Mouse (Mus musculus): Measurements from ENCODE around the gene Traf3ip3. TPM values are rescaled to one million over a fixed set of nuclear protein-coding genes. Genes with fewer than 3 reads are reported as not detected.

Gene Traf3ip3
- total RNA-seq, 2 experiments from 2014 or later = 1.4 to 1.9 TPM

DNA sequence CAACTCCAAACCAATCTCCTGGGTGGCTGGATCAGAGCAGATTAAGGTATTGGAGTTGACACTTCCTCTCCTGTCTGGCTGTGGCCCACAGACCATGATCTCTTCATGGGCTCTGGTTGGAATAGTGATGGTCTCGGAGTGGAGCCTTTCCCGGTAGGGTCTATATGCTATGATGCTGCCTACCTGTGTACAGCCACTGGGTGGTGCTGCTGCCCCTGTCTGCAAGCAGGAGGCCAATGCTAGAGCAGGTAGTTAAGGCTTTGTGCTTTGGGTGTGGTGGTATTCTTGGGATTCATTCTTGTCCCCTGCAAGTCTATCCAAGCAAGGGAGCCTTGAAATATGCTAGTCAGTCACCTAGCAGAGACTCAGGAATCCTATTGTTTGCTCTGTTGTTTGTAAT, 6.7 kb upstream of the Traf3ip3 start:
- DNase-seq (ENCODE audit: low spot score in 2 of 2) = peak in 1 of 2 experiments; percentile 69

- DNase-seq (ENCODE audit: low spot score in 2 of 2) = no peak
Observed at GRCm38 (mm10) chr1:193207503-193207902, 6.0 kb upstream of the Traf3ip3 start, which contains the start of gene Lamb3. Lamb3 (plus strand) TSS chr1:193207699.

- DNase-seq (ENCODE audit: low spot score in 2 of 2) = no peak
Observed at GRCm38 (mm10) chr1:193205431-193205830, 3.9 kb upstream of the Traf3ip3 start.

- no peak for DNase-seq (ENCODE audit: low spot score in 2 of 2)
Observed at GRCm38 (mm10) chr1:193203821-193204220, 2.3 kb upstream of the Traf3ip3 start.

DNA sequence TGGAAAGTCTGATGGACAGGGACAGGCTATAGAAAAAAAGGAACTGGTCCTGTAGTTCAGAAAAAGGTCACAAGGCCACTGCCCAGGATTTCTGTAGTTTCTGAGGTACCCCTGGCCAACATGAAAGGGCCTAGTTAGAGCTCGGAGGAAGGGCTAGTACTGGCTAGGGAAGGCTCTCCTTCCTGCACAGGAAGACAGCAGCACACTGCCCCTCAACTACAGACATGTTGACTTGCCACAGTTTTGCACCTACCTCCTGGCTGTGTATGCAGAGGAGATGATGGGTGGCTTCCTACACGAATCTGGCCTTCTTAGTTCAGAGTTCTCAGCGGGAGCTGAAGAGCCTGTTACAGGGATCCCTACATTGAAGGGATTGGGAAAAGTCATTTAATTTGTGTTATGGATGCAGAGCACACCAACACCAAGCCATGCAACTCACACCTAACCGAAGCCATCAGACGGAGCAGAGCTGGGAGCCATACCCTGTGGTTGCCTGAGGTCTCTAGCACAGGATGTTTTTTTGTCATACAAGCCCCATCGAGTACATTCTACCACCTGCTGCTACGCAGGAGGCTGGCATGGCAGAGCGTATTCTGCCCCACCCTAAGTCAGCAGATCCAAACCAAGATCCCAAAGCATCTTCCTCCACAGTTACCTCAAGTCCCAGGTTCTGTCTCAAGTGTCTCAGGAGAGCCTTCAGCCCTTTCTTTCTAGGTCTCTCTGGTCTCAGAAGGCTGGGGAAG, 692 bp downstream of the Traf3ip3 start:
- DNase-seq (ENCODE audit: low spot score in 2 of 2) = no peak

- DNase-seq (ENCODE audit: low spot score in 2 of 2) = no peak
Observed at GRCm38 (mm10) chr1:193198312-193198711, 3.2 kb downstream of the Traf3ip3 start.

GRCm38 (mm10) chr1:193197494-193198205, 3.9 kb downstream of the Traf3ip3 start:
- no peak for DNase-seq (ENCODE audit: low spot score in 2 of 2)

- no peak for DNase-seq (ENCODE audit: low spot score in 2 of 2)
Observed at GRCm38 (mm10) chr1:193195169-193195810, 6.2 kb downstream of the Traf3ip3 start.

GRCm38 (mm10) chr1:193194416-193195140, 6.9 kb downstream of the Traf3ip3 start:
- DNase-seq (ENCODE audit: low spot score in 2 of 2) = no peak

GRCm38 (mm10) chr1:193191675-193192283, 9.7 kb downstream of the Traf3ip3 start:
- DNase-seq (ENCODE audit: low spot score in 2 of 2) = no peak

DNA sequence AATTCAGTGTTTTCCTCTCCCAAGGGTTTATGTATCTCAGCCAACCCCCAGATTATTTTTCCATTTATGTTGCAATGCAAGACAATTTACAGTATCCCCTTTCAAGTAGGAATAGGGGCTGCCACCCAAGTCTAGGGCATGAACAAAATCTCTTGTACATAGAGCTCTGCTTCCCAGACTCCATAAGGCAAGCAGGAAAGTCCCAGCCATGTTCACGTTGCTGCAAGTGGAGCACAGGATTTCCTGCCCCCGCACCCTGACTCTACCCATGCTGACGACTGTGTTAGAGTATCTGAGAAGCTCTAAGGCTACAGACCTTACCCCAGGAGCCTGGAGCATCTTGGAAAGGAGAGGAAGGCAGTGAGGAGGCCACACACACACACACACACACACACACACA, 11.7 kb downstream of the Traf3ip3 start:
- no peak for DNase-seq (ENCODE audit: low spot score in 2 of 2)

DNA sequence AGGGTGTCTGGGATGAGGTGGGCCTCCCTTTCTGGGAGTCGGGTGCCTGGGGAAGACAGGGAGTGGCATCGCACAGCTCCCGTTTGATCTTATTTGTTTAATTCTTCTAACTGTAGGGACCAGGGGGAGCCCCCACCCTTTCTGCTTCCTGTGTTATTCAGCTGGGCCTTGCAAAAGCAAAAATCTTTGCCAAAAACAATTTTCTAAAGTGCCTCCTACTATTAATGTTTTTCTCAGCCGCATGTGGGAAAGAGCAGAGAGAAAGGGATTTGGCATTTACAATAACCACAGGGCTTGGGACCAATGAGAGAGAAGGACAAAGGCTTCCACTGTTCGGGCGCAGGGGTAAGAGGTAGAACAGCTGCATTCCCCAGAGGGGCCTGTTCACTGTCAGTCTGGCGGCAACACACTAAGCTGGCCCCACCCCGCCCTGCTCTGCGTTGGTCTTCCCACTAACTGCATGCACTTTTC, 12.3 kb downstream of the Traf3ip3 start:
- peak; percentile 25 to 47 for DNase-seq (ENCODE audit: low spot score in 2 of 2)

GRCm38 (mm10) chr1:193188257-193188656, 13.2 kb downstream of the Traf3ip3 start:
- DNase-seq (ENCODE audit: low spot score in 2 of 2) = no peak

GRCm38 (mm10) chr1:193181104-193181503, 20.4 kb downstream of the Traf3ip3 start:
- DNase-seq (ENCODE audit: low spot score in 2 of 2) = no peak

GRCm38 (mm10) chr1:193174143-193174733, 27.3 kb downstream of the Traf3ip3 start:
- DNase-seq (ENCODE audit: low spot score in 2 of 2) = no peak

DNA sequence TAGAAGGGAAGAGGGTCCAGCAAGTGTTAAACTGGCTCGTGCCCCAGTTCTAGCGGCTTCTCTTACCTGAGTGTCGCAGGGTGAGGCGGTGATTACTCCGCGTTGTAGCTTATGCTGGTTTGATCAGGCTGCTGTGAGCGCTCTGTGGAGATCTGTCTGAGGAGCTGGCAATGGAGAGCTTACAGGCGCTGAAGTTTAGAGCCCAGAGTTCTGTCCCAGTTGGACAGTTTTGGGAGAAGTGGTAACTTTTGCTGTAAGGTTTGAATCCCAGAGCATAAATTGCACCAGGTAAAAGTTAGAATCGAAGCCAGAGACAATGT, 27.7 kb downstream of the Traf3ip3 start:
- no peak for DNase-seq (ENCODE audit: low spot score in 2 of 2)

DNA sequence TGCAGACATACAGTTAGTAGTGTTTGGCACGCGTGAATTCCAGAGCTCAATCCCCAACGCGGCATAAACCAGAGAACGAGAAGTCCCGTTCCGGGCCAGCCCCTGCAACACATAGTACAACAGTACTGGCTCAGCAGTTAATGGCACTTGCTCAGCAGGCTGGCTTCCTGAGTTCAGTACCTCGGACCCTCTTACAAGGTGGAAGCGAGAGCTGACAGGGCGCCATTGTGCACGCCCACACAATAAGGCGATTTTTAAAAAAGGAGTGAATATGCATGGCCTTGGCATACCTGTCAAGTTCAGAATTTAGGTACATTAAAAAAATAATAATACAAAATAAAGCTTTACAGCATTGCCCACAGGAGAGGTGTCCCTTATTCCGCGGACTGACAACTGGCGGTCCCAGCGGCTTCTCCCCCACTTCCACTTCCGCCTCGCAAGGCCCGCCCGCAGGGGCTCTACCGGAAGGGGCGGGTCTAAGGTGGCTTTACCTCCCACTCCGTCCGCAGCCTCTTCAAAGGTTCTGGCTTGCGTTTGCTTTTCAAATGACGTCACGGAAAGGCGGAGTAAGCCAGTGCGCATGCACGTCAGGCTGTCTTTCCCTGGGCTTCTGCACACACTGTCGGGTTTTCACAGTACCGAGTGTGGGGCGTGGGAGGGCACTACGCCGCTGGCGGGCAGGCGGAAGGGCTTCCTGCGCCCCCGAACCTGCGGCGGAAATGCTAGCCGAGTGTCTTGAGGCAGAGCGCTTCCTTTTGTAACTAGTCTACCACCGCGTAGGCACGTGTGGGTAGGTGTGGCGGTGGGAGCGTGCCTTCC, 28.3 kb downstream of the Traf3ip3 start:
- DNase-seq (ENCODE audit: low spot score in 2 of 2) = peak; percentile 96 to 98

- no peak for DNase-seq (ENCODE audit: low spot score in 2 of 2)
Observed at GRCm38 (mm10) chr1:193169856-193170255, 31.6 kb downstream of the Traf3ip3 start.

- DNase-seq (ENCODE audit: low spot score in 2 of 2) = no peak
Observed at GRCm38 (mm10) chr1:193169228-193169627, 32.3 kb downstream of the Traf3ip3 start.

- no peak for DNase-seq (ENCODE audit: low spot score in 2 of 2)
Observed at GRCm38 (mm10) chr1:193167746-193168145, 33.8 kb downstream of the Traf3ip3 start, which contains the start of gene A130010J15Rik. A130010J15Rik (plus strand) TSS chr1:193168046.

Data from layer of hippocampus, adult 18-20 months (tissue).